Mouse (Mus musculus): ENCODE measurements around the gene Lrrc4.

GRCm38 (mm10) chr6:28751186-28751585 lies 80.4 kb downstream of the Lrrc4 start:
- no peak for TF ChIP-seq CTCF (IDR thresholded peaks at IDR 0.05; ENCODE audit: low read depth, low read length)
- TF ChIP-seq POLR2A (IDR thresholded peaks at IDR 0.05; ENCODE audit: extremely low read depth, insufficient read depth, low read length), result no peak

All from liver, adult 2 months (tissue).